ENCODE assay signal across 15 mouse cellular contexts in the genomic region with DNA sequence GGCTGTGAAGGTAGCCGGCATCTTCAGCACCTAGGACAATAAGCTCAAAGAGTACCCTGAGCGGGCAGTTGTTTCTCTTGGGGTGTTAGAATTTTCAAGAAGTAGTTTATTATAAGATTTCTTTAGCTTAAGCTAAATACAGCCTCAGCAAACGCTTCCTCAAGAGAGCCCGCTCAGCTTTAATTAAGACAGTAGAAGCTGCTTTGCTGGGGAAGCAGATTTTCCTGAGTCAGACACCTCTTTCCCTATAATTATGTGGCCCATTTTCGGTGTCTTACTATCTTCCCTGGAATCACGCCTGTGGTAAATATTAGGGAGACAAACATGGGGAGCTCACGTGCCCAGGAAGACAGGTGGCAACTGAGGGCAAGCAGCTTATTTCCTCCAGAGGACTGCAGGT. TPM values are rescaled to one million over a fixed set of nuclear protein-coding genes. Genes with fewer than 3 reads are reported as not detected.
"Had no signal": no experiment of that assay in that cellular context is flagged by ENCODE, and none has a peak within 500 bp of the region (broad histone marks: within the 10 kb centered on the region; RNA-seq: fewer than 3 reads in every experiment).

No protein-coding gene starts in this region.

- DNase-seq: kidney, adult 11 months; kidney, adult 8-10 months; kidney, postnatal 10 days; kidney, postnatal 36 days; layer of hippocampus, postnatal 36 days; liver; lung, adult 18-20 months; lung, postnatal 10 days; lung, postnatal 36 days; thymus, adult 18-20 months; thymus, postnatal 36 days had no signal

- ATAC-seq: liver, embryonic 12.5 days; midbrain, embryonic 13.5 days; midbrain, embryonic 16.5 days had no signal

RNA-seq across cellular contexts. Expression of a gene that starts 57.6 kb away (rescaled TPM):
- total RNA-seq: layer of hippocampus, adult 8-10 months; layer of hippocampus, postnatal 36 days had no signal
